Mouse (Mus musculus) midbrain, embryonic 11.5 days (tissue): ENCODE data around the gene Calhm2. TPM values are rescaled to one million over a fixed set of nuclear protein-coding genes. Genes with fewer than 3 reads are reported as not detected.

ENCODE experiments used
- ATAC-seq: fragments of 200-750 bp; cut with Nextera tagmentation; 2 replicates; pipeline ENCODE4 v1.8.0; 2017; ENCODE audit warnings: moderate TSS enrichment, moderate library complexity; ENCODE audit not compliant: low FRiP score
- DNase-seq: peaks from one replicate; pipeline ENCODE4 v3.0.0; 2015; ENCODE audit warnings: low spot score; ENCODE audit errors: missing footprints
- H3K27ac ChIP-seq: fragments of 300-500 bp; sonication (generic); 2 replicates; pipeline ENCODE4 v1.5.1; 2014; ENCODE audit warnings: low read depth, low read length
- H3K27me3 ChIP-seq: fragments of 300-500 bp; sonication (generic); 2 replicates; pipeline ENCODE4 v1.6.1; 2014; ENCODE audit warnings: mild to moderate bottlenecking, low read length, moderate library complexity, mixed read lengths; ENCODE audit not compliant: control insufficient read depth, insufficient read depth
- H3K36me3 ChIP-seq: fragments of 300-500 bp; sonication (generic); 2 replicates; pipeline ENCODE4 v1.6.1; 2014; ENCODE audit warnings: mild to moderate bottlenecking, low read length, moderate library complexity, mixed read lengths; ENCODE audit not compliant: control insufficient read depth, insufficient read depth
- H3K4me1 ChIP-seq: fragments of 300-500 bp; sonication (generic); 2 replicates; pipeline ENCODE4 v1.6.1; 2014; ENCODE audit warnings: low read length; ENCODE audit not compliant: control insufficient read depth, insufficient read depth
- H3K4me2 ChIP-seq: fragments of 300-500 bp; sonication (generic); 2 replicates; pipeline ENCODE4 v1.6.1; 2014; ENCODE audit warnings: mild to moderate bottlenecking, moderate library complexity
- H3K4me3 ChIP-seq: fragments of 300-500 bp; sonication (generic); 2 replicates; pipeline ENCODE4 v1.5.1; 2014; ENCODE audit warnings: low read depth, low read length
- H3K9ac ChIP-seq: fragments of 300-500 bp; sonication (generic); 2 replicates; pipeline ENCODE4 v1.6.1; 2014; ENCODE audit warnings: low read length
- H3K9me3 ChIP-seq: fragments of 300-500 bp; sonication (generic); 2 replicates; pipeline ENCODE4 v1.6.1; 2016; ENCODE audit warnings: low read length; ENCODE audit not compliant: control insufficient read depth
- WGBS: fragments of 180-500 bp; shearing (Covaris S2); extraction: QIAGEN DNeasy Blood & Tissue Kit; methylation state at CpG from one replicate; pipeline ENCODE4 v1.1.7; 2014; 5-methylcytosine and 5-hydroxymethylcytosine counted together
- polyA plus RNA-seq: library from polyadenylated mRNA; unstranded; fragments of >200 nt; fragmentation: Nextera tagmentation; extraction: Ambion mirVana; gene quantifications from 2 replicates; pipeline ENCODE4 v1.2.1, GENCODE M21; 2014

Gene Calhm2
- polyA plus RNA-seq, 1 experiment from 2014 or later: 0.37 TPM

DNA sequence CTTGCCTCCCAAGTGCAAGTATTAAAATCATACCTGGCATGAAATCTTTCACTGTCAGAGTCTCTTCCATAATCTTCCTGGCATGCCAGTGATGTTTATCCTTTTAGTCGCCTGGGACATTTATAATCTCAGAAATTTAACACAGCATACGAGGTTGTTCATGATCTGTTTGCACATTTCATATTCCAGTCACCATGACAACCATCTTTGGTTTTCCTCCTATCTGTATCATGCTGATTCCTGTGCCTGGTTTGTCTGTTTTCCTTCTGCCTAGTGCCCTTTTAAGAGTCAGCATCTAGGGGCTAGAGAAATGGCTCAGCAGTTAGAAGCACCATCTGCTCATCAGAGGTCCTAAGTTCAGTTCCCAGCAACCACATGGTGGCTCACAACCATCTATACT lies 19.5 kb downstream of the Calhm2 start:
- no peaks in the 10 kb centered on the region for H3K4me1 ChIP-seq
- no peak overlapping the region for H3K4me3 ChIP-seq
- no peak overlapping the region for H3K4me2 ChIP-seq
- no peaks in the 10 kb centered on the region for H3K9me3 ChIP-seq
- ATAC-seq (no peak), DNase-seq (no peak)
- WGBS: 89% methylated on average over 2 of the region's 2 CpGs
- no peak overlapping the region for H3K9ac ChIP-seq
- H3K27me3 ChIP-seq: no peaks in the 10 kb centered on the region
- peaks cover 10% of the 10 kb centered on the region; the same call in 1 of the 2 replicates for H3K36me3 ChIP-seq
- H3K27ac ChIP-seq: no peak overlapping the region

DNA sequence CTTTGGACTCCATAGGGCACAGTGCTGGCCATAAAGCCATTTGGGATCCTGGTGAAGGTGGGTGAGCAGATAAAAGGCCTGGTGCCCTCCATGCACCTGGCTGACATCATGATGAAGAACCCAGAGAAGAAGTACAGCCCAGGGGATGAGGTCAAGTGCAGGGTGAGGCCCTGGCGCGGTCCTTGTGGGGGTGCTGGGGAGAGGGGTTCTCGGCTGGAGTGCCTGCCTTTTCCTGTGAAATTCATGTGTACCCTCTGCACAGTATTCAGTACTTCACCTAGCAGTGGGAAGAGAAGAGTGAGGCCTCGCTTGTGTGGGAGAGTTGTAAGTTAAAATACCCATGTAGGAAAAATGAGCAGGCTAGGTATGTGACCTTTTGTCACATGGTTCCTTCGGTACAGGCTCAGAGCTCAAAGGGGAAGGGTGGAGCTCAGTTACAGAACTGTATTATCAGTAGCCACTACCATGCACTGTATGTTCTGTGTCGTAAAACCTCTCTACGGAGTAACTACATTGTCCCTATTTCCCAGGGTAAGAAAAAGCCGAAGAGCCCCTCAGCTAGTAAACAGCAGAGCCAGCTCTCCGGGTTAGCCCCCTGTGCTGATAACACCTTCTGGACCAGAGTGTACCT lies 33.3 kb downstream of the Calhm2 start:
- no peak overlapping the region for H3K27ac ChIP-seq
- 95% methylated on average over 9 of the region's 9 CpGs for WGBS

DNA sequence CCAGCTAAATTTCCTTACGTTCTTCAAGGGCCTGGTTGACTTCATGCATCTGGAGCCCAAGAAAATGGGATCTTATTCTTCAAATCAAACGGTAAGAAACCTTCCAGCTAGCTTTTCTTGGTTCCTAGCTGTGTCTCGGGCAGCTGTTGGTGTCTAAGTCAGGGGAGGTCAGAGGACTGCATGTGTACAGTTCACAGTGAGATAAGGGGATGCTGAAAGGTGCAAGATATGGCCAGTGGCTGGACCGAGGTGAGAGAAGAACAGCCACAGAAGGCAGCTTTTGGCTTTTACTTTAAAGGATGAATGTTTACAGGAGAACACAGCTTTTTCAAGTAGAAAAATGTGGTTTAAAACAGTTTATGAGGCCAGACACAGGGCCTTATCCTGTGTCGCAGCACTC lies 37.0 kb downstream of the Calhm2 start:
- Histone ChIP-seq H3K36me3 (peaks cover 25% of the 10 kb centered on the region), H3K9ac (no peak overlapping the region), H3K27me3 (no peaks in the 10 kb centered on the region), H3K27ac (no peak overlapping the region), H3K4me2 (no peak overlapping the region), H3K4me1 (no peaks in the 10 kb centered on the region), H3K4me3 (no peak overlapping the region), H3K9me3 (no peaks in the 10 kb centered on the region)
- WGBS: 93% methylated on average over 5 of the region's 5 CpGs
- no peak for ATAC-seq
- DNase-seq: no peak

More for the DNA sequence above, 33.3 kb downstream of the Calhm2 start:
- Histone ChIP-seq H3K36me3 (peaks cover 51% of the 10 kb centered on the region), H3K4me1 (no peaks in the 10 kb centered on the region), H3K9ac (no peak overlapping the region), H3K4me3 (no peak overlapping the region), H3K4me2 (no peak overlapping the region), H3K27me3 (no peaks in the 10 kb centered on the region), H3K9me3 (no peaks in the 10 kb centered on the region)
- no peak for DNase-seq
- ATAC-seq: no peak

DNA sequence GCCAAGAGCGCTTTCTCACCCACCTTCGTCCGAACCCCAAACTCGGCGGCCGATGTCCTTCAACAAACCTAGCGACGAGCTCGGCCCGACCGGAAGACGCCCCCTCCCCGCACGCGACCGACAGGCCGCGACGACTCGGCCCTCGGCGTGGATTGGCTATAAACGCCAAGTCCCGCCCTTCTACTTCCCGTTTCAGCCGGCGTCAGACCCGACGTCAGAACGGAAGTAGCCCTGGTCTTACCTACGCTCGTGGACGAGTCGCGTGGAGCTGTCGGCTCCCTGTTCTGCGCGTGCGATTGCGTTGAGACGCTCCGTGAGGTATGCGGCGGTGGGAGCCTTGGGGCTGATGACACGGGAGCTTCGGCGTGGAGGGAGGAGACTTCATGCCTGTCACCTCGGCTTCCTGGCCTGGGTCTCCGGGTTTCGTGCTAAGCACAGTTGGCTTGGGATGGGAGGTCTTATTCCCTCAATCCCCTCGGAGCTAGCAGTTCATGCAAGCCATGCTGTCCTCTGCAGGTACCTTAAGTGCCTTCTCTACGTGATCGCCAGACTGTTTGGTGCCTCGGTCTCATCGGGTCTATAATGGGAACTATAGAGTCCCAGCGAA lies 47.4 kb downstream of the Calhm2 start, which contains the start of the genes Usmg5 and Pdcd11:
Gene Usmg5, minus strand, starts transcription at position 98 of the 607 bp plus-strand sequence.
Gene Pdcd11, plus strand, starts transcription at position 219 of the 607 bp plus-strand sequence.
- Histone ChIP-seq H3K4me3 (peak within 1 kb of the TSS; percentile 89), H3K27me3 (no peaks in the 10 kb centered on the region), H3K4me1 (peaks cover 9% of the 10 kb centered on the region), H3K9me3 (no peaks in the 10 kb centered on the region), H3K4me2 (peak within 1 kb of the TSS; percentile 84), H3K27ac (peak within 1 kb of the TSS; percentile 22; the same call in 1 of the 2 replicates), H3K36me3 (peaks cover 3% of the 10 kb centered on the region; the same call in 1 of the 2 replicates), H3K9ac (peak within 1 kb of the TSS; percentile 93)
- WGBS: under 1% methylated on average over 56 of the region's 56 CpGs
- ATAC-seq (peak; percentile 100), DNase-seq (peak; percentile 99)

DNA sequence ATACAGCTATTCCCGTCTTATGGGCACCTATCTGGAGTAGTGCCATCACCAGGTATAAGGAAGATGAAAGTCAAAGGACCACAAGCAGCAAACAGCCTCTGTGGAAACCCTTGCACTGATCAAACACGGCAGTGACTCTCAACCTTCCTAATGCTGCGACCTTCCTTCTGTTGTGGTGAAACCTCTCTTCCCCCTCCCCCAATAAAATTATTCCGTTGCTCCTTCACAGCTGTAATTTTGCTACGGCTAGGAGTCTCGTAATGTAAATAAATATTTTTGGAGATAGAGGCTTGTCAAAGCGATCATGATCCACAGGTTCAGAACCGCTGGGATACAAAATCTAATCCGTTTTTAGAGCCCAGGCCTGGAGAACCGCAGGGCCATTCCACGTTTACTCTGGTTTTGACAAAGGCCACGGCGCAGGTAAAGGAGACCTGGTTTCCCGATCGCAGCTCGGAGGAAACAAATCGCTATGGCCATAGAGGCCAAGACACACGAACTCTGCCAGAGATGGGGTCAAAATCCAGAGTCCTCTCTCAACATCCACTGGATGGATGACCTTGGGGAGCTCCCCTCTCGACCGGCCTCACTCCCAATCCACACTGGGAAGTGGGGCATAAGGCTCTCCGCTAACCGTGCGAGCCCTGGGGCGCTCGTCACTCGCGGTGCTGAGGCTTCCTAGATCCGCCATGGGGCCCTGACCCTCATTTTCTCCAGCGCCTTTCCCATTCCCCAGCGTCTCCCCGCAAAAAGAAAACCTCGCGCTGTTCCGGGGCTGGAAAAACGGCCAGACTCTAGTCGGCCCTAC lies 48.2 kb downstream of the Calhm2 start:
- Histone ChIP-seq H3K27me3 (no peaks in the 10 kb centered on the region), H3K9me3 (no peaks in the 10 kb centered on the region), H3K4me1 (peaks cover 9% of the 10 kb centered on the region), H3K9ac (peak overlapping the region; percentile 93), H3K27ac (peak overlapping the region; percentile 12; the same call in 1 of the 2 replicates), H3K4me3 (peak overlapping the region; percentile 89), H3K36me3 (no peaks in the 10 kb centered on the region), H3K4me2 (peak overlapping the region; percentile 84)
- 4% methylated on average over 36 of the region's 36 CpGs for WGBS
- DNase-seq: no peak
- peak; percentile 77 for ATAC-seq

DNA sequence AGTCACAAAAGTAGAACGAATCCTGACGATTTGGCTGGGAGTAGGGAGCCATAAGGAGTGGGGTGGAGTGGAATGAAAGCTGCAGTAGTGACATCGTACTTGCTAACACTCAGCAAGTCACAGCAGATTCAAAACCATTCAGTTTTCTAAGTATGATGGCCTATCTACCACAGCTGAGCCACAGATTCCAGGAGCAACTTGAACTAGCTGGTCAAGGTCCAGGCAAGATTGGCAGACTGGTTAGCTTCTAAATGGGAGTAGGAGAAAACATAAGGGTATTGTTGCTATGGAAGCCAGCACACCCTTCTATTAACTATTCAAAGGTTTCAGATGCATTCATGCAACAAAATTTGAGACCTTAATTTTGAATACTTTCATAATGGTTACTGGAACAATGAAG lies 49.9 kb downstream of the Calhm2 start:
- DNase-seq: no peak
- Histone ChIP-seq H3K4me3 (no peak overlapping the region), H3K27ac (no peak overlapping the region), H3K27me3 (no peaks in the 10 kb centered on the region), H3K36me3 (0 out of 2 replicates have a peak, but pooled peaks cover 3% of the 10 kb centered on the region), H3K4me2 (no peak overlapping the region), H3K9me3 (no peaks in the 10 kb centered on the region), H3K9ac (no peak overlapping the region), H3K4me1 (peaks cover 9% of the 10 kb centered on the region)
- no peak for ATAC-seq
- WGBS: 90% methylated on average over 3 of the region's 3 CpGs

DNA sequence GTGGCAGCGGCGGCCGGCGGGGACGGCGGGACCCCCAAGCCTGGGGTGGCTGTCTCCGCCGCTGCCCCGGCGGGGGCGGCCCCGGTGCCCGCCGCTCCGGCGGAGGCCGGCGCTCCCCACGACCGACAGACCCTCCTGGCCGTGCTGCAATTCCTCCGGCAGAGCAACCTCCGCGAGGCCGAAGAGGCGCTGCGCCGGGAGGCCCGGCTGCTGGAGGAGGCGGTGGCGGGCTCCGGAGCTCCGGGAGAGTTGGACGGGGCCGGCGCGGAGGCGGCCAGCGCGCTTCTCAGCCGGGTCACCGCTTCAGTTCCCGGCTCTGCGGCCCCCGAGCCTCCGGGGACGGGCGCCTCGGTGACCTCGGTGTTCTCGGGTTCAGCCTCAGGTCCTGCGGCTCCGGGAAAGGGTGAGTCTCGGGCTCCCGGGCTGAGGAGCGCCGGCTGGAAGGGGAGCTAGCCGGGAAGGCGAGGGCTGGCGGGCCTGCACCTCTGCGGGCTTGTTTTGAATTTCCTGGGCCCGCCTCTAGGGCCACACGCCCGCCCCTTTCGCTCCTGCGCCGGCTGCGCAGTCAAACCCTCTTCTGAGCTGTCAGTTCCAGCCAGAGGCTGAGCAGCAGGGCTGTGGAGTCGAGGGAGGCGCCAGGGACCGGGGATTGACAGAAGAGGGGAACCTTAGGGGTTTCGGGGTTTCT lies 70.0 kb downstream of the Calhm2 start:
- peak; percentile 91 for ATAC-seq
- peak overlapping the region; percentile 67 for H3K27ac ChIP-seq
- H3K9me3 ChIP-seq: no peaks in the 10 kb centered on the region

DNA sequence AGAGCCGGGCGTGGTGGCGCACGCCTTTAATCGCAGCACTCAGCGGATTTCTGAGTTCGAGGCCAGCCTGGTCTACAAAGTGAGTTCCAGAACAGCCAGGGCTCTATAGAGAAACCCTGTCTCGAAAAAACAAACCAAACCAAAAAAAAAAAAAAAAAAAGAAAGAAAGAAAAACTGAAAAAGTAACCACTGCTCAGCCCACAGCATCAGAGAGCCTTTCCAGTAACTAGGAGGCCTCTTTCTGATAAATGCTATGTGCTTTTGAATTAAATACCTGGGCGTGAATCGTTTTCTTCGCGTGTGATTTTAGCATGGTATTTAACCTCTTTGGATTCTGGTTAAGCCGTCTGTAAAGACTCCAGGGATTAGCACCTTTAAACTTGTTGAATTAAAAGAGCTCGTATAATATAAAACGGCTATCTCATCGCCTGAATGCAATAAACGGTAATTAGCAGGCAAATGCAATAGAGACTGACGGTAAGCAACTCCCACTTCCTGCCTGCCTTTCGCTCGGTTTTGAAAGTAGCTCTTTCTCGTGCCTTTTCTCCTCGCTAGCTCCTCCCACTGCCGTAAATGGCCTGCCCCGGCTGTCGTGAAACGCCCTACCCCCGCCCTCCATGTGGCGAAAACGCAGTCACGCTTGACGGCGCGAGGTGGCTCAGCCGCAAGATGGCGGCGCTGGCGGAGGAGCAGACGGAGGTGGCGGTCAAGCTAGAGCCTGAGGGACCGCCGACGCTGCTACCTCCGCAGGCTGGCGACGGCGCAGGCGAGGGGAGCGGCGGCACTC lies 70.8 kb downstream of the Calhm2 start, which contains the start of gene Taf5:
Gene Taf5, plus strand, starts transcription at position 651 of the 787 bp plus-strand sequence.
- H3K27me3 ChIP-seq: no peaks in the 10 kb centered on the region
- H3K9ac ChIP-seq: peak within 1 kb of the TSS; percentile 96
- no peaks in the 10 kb centered on the region for H3K9me3 ChIP-seq
- peak; percentile 85 for ATAC-seq
- 11% methylated on average over 49 of the region's 49 CpGs for WGBS
- H3K4me1 ChIP-seq: peaks cover 6% of the 10 kb centered on the region; the same call in 1 of the 2 replicates
- peak within 1 kb of the TSS; percentile 99 for H3K4me3 ChIP-seq
- peak within 1 kb of the TSS; percentile 67 for H3K27ac ChIP-seq
- DNase-seq: peak; percentile 99
- H3K36me3 ChIP-seq: no peaks in the 10 kb centered on the region; the same call in 1 of the 2 replicates
- H3K4me2 ChIP-seq: peak within 1 kb of the TSS; percentile 58

More for the DNA sequence above, 70.0 kb downstream of the Calhm2 start:
- Histone ChIP-seq H3K9ac (peak overlapping the region; percentile 96), H3K4me3 (peak overlapping the region; percentile 99), H3K36me3 (peaks cover 4% of the 10 kb centered on the region; the same call in 1 of the 2 replicates), H3K27me3 (no peaks in the 10 kb centered on the region), H3K4me2 (peak overlapping the region; percentile 58), H3K4me1 (peaks cover 6% of the 10 kb centered on the region; the same call in 1 of the 2 replicates)
- WGBS: under 1% methylated on average over 67 of the region's 72 CpGs
- DNase-seq: peak; percentile 97
